Mouse (Mus musculus): ENCODE results near the gene Cables2.

Cables2 gene

GRCm38 (mm10) chr2:180273394-180274244, at the start of gene Cables2:
TSS of gene Cables2 (minus strand) at chr2:180273496.
- DNase-seq, result peak; percentile 96

- peak; percentile 47 for DNase-seq
Observed at GRCm38 (mm10) chr2:180322674-180323355, 49.5 kb upstream of the Cables2 start.

- no peak for DNase-seq
Observed at GRCm38 (mm10) chr2:180320216-180320615, 46.9 kb upstream of the Cables2 start.

- peak; percentile 30 for DNase-seq
Observed at GRCm38 (mm10) chr2:180317591-180317990, 44.3 kb upstream of the Cables2 start.

DNA sequence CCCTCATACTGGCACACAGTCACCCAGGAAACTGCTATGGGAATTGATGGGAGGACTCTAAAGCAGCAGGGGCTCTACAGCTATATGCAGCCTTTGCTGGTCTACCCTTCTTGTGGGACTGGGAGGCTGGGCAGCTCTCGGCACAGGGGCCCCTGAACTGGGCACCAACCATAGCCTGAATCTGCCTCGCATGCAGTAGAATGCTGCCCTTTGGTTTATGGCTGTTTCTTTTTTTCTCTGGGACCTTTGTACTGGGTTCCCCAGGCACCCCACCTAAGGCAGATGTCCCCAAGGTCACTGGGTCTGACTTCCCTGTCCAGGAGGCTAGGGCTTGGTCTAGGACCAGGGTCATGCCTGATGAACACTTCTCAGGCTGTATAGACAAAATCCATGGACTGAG, 41.0 kb upstream of the Cables2 start:
- DNase-seq, result no peak

DNA sequence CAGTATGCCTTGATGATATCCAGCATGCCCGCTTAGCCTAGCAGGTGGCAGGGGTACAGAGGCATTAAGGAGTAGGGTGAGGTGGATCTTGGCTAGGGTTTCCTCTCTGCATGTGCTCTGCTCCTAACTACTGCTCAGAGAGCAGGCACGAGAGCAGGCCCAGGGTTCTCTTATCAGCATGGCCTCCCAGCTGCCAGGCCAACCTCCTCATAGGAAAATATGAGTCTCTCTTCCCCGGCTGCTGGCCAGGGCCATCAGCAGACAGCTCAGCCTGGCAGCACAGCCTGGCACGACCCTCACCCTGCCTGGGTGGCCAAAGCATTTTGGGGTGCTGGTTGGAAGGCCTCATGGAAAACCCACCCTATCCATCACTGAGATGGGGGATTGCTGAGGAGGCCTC, 37.9 kb upstream of the Cables2 start:
- DNase-seq, result no peak

DNA sequence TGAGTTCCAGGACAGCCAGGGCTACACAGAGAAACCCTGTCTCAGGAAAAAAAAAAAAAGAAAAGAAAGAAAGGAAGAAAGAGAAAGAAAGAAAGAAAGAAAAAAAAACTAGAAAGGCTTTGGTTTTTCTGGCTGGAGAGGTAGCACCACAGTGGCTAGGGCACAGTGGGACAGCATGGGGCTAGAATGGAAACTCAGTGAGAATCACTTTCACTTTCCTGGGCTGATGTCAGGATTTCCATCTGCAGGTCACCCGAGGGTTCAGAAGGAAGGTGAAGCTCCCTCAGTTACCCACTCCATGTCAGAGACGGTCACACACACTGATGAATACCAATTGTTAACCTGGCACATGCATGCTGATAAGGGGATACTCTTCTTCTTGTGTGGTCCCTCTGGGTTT, 34.4 kb upstream of the Cables2 start:
- no peak for DNase-seq

DNA sequence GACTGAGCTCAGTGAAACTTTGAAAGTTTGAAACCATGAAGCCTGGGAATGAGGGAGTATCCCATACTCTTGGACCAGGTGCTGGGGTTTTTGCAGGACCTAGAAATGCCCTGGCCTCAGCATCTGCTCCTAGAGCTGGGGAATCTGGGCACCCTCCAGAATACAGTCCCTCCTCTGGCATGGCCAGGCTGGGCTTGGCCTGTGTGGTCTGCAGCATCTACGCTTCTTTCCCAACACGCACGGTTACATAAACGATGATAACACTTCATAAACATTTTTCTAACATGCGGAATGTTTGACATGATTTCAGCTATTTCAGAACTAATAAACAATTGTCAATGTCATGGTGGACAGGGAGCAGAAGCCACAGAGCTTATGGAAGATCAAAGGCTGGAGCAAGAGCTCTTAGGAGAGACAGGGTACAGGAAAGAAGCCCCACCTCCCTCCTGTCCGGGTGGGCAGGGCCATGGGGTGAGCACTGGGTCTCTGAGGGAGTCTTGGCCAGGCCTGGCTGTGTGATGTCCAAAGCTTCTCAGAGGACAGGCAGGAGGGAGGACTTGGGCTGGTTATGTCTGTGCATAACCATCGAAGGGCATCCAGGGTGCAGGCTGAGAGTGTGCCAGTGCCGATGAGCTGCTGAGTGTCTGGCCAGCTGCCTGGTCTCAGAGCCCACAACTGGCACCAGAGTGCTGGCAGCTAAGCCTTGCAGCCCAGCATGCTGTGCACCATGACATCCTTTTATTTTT, 33.3 kb upstream of the Cables2 start:
- no peak for DNase-seq

GRCm38 (mm10) chr2:180306009-180306408, 32.7 kb upstream of the Cables2 start:
- DNase-seq, result no peak

GRCm38 (mm10) chr2:180305490-180305889, 32.2 kb upstream of the Cables2 start:
- DNase-seq, result no peak

DNA sequence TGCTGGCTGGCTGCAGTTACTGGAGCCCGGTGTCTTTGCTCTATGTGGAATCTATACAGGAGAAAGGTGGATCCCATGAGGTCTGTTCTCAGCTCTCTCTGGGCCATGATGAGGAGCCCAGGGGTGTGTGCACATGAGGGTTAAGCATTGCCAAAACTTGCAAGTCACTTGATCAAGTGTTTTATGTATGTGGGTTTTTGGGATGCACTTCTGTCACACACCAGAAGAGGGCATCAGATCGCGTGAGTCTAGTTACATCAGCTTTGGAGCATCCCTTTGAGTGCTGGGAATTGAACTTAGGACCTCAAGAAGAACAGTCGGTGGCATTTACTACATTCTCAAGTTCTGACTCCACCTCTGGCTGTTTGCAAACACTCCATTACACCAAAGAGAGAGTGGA, 31.3 kb upstream of the Cables2 start:
- DNase-seq, result no peak

DNA sequence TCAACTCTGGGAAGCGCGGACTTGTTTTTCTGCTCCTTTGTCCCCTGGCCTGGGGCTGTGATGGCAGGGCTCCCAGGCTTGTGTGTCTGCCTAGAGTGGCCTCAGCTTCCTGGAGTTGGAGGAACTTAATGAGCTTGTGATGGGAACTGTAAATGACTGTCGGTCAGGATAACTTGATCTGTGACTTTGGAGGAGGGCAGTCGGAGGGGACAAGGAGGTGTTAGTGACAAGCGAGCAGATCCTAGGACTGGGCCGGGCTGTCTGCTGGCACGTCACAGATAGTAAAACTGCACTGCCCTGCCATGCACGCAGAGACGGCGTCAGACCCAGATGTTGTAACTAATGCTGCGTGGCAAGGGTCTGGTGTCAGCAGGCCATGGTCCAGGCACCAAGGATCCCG, 30.2 kb upstream of the Cables2 start:
- no peak for DNase-seq

DNA sequence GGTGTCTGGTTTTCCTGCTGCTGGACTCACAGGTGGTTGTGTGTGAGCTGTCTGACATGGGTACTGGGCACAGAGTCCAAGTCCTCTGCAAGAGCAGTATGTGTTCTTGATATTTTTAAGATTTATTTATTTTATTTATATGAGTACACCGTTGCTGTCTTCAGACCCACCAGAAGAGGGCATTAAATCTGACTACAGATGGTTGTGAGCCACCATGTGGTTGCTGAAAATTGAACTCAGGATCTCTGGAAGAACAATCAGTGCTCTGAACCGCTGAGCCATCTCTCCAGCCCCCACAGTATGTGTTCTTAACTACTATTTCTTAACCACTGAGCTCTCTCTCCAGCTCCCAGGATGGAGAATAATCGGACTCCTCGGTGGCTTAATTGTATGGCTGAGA, 28.9 kb upstream of the Cables2 start:
- no peak for DNase-seq

- no peak for DNase-seq
Observed at GRCm38 (mm10) chr2:180300771-180301170, 27.5 kb upstream of the Cables2 start.

- DNase-seq, result no peak
Observed at GRCm38 (mm10) chr2:180300252-180300651, 27.0 kb upstream of the Cables2 start.

GRCm38 (mm10) chr2:180292906-180293305, 19.6 kb upstream of the Cables2 start:
- DNase-seq, result no peak

DNA sequence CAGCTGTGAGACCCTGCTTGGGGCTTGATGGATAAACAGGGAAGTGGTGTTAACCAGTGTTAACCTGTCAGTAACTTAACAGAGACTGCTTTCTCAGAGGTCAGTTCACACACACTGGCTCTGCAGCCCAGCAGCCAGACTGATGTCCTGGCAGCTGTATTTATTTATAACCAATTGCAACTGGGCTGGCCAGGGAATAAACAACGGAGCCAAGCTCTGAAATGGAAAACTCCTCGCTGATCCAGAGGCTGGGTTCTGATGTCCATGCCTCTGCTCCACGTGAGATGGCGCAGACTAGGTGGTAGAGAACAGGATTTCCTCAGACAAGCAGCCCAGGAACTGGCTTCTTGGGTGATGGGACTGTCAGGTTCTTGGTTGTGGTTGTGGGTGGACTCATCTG, 18.7 kb upstream of the Cables2 start:
- no peak for DNase-seq

- no peak for DNase-seq
Observed at GRCm38 (mm10) chr2:180291566-180291965, 18.3 kb upstream of the Cables2 start.

DNA sequence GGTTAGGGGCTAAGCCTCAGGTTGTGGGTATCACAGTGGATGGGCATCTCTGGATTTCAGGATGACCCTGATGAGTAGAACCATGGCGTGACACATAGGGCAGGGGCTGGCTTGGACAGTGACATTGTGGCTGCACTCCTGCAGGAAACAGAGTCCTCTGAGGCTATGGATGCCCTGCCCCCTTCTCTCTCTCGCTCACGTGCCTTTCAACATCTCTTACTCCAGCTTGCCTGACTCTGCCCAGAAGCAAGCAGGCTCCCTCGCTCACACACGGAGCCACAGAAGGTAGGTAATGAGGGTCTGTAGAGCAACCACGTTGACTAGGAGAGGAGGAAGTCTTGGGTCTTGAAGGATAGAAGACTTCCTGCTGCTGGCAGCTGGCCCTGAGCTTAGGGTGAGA, 17.2 kb upstream of the Cables2 start:
- no peak for DNase-seq

DNA sequence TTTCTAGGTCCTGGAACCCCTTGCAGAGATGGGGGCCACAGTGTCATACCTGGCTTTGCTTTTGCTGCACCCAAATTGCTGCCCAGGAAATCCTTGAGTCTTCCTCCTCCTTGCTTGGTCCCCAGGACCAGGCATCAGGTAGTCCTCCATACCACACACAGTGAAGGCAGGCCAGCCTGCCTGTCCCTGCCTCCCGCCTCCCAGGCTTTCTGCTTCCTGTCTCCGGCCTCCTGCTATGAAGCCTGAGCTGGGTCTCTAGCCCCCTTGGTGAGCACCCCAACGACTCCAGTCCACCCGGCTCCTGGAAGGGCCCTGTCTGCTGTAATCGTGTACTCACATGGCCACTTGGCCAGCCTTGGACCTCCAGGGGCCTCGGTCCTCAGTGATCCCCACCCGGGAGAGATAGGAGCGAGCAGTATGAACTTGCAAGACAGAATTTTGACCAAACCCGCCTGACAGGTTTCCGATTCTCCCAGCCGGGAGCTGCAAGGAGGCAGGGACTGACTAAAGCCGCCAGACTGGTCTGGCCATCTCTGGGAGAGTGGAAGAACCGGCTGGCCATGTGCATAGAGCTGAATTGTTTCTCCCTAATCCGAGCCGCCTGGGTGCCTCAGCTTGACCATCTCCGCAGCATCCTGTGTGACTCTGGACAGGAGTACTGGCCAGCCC, 16.3 kb upstream of the Cables2 start, which contains the start of gene Rbbp8nl:
TSS of gene Rbbp8nl (minus strand) at position 440 of the 669 bp plus-strand sequence.
- DNase-seq, result peak; percentile 81

GRCm38 (mm10) chr2:180288966-180289365, 15.7 kb upstream of the Cables2 start:
- DNase-seq, result no peak

- DNase-seq, result no peak
Observed at GRCm38 (mm10) chr2:180279321-180279720, 6.0 kb upstream of the Cables2 start.

- DNase-seq, result no peak
Observed at GRCm38 (mm10) chr2:180277773-180278320, 4.6 kb upstream of the Cables2 start.
